Mouse (Mus musculus): Measurements from ENCODE around the gene Utrn.

Utrn gene

GRCm38 (mm10) chr10:12792049-12792448, 77.1 kb downstream of the Utrn start:
- DNase-seq, result no peak

GRCm38 (mm10) chr10:12790881-12791280, 78.3 kb downstream of the Utrn start:
- DNase-seq, result no peak

GRCm38 (mm10) chr10:12788529-12788928, 80.6 kb downstream of the Utrn start:
- DNase-seq, result no peak

- no peak for DNase-seq
These were observed 81.2 kb downstream of the Utrn start for GRCm38 (mm10) chr10:12787965-12788364.

GRCm38 (mm10) chr10:12785299-12785698, 83.9 kb downstream of the Utrn start:
- DNase-seq, result no peak

GRCm38 (mm10) chr10:12781381-12781907, 87.7 kb downstream of the Utrn start:
- DNase-seq, result no peak

- DNase-seq, result no peak
These were observed 96.0 kb downstream of the Utrn start for GRCm38 (mm10) chr10:12773178-12773577.

- DNase-seq, result no peak
These were observed 97.7 kb downstream of the Utrn start for GRCm38 (mm10) chr10:12771511-12771910.

GRCm38 (mm10) chr10:12762668-12763067, 106.5 kb downstream of the Utrn start:
- DNase-seq, result no peak

GRCm38 (mm10) chr10:12758702-12758988, 110.5 kb downstream of the Utrn start:
- no peak for DNase-seq

- DNase-seq, result no peak
These were observed 111.0 kb downstream of the Utrn start for GRCm38 (mm10) chr10:12757943-12758701.

- DNase-seq, result no peak
These were observed 112.5 kb downstream of the Utrn start for GRCm38 (mm10) chr10:12756692-12757091.

GRCm38 (mm10) chr10:12754911-12755310, 114.3 kb downstream of the Utrn start:
- no peak for DNase-seq

GRCm38 (mm10) chr10:12754166-12754565, 115.0 kb downstream of the Utrn start:
- no peak for DNase-seq

- no peak for DNase-seq
These were observed 125.4 kb downstream of the Utrn start for GRCm38 (mm10) chr10:12743717-12744116.

- DNase-seq, result no peak
These were observed 129.7 kb downstream of the Utrn start for GRCm38 (mm10) chr10:12739302-12739987.

- no peak for DNase-seq
These were observed 131.2 kb downstream of the Utrn start for GRCm38 (mm10) chr10:12737926-12738325.

- DNase-seq, result no peak
These were observed 132.0 kb downstream of the Utrn start for GRCm38 (mm10) chr10:12736861-12737835.

- DNase-seq, result no peak
These were observed 133.5 kb downstream of the Utrn start for GRCm38 (mm10) chr10:12735695-12736094.

GRCm38 (mm10) chr10:12731459-12731858, 137.7 kb downstream of the Utrn start:
- no peak for DNase-seq

- no peak for DNase-seq
These were observed 139.5 kb downstream of the Utrn start for GRCm38 (mm10) chr10:12729635-12730034.

GRCm38 (mm10) chr10:12729033-12729432, 140.1 kb downstream of the Utrn start:
- DNase-seq, result no peak

GRCm38 (mm10) chr10:12727881-12728280, 141.3 kb downstream of the Utrn start:
- DNase-seq, result no peak
